Mouse (Mus musculus) T-helper 1 cell (primary cell): ENCODE data around the gene Tmco3.

ENCODE experiments used
- in situ Hi-C: fragments of 300-600 bp; cut with MboI, MseI; formaldehyde crosslinking; loops from one replicate; pipeline ENCODE4 v1.15.1; 2025; ENCODE audit warnings: high pct_unique_total_duplicates

Tmco3 gene

GRCm38 (mm10) chr8:13361865-13362264 is 73.9 kb downstream of the Tmco3 start:
- in situ Hi-C loops = no loop called here
